Mouse (Mus musculus) thymus, adult 18-20 months (tissue): ENCODE measurements at regions not wholly inside any gene's neighbourhood (a gene's known extent, or its start where the extent isn't known, plus 50 kb on each side); places are given as distances from the start of the nearest gene placed in this dataset.

Experiments used
- DNase-seq, 2 experiments: peaks; one replicate each; pipeline ENCODE4 v3.0.0; 2022; ENCODE audit warnings: mixed read lengths in 2 of 2

- no peak for DNase-seq
Observed at GRCm38 (mm10) chr5:119534946-119535345, 135.5 kb upstream of the Tbx3 start.

- DNase-seq = no peak
Observed at GRCm38 (mm10) chr5:119542836-119543235, 127.6 kb upstream of the Tbx3 start.

GRCm38 (mm10) chr5:119543716-119544115 is 126.8 kb upstream of the Tbx3 start:
- DNase-seq = no peak

- DNase-seq = no peak
Observed at GRCm38 (mm10) chr5:119544681-119545080, 125.8 kb upstream of the Tbx3 start.

- DNase-seq = no peak
Observed at GRCm38 (mm10) chr5:119547070-119547469, 123.4 kb upstream of the Tbx3 start.

- no peak for DNase-seq
Observed at GRCm38 (mm10) chr5:119550916-119551315, 119.6 kb upstream of the Tbx3 start.

- DNase-seq = no peak
Observed at GRCm38 (mm10) chr5:119553469-119553868, 117.0 kb upstream of the Tbx3 start.

GRCm38 (mm10) chr5:119557071-119557470 is 113.4 kb upstream of the Tbx3 start:
- no peak for DNase-seq

- DNase-seq = no peak
Observed at GRCm38 (mm10) chr5:119559696-119560095, 110.8 kb upstream of the Tbx3 start.

- no peak for DNase-seq
Observed at GRCm38 (mm10) chr5:119560392-119560791, 110.1 kb upstream of the Tbx3 start.

- no peak for DNase-seq
Observed at GRCm38 (mm10) chr5:119561531-119561930, 108.9 kb upstream of the Tbx3 start.

GRCm38 (mm10) chr5:119563510-119564351 is 106.7 kb upstream of the Tbx3 start:
- no peak for DNase-seq

- DNase-seq = no peak
Observed at GRCm38 (mm10) chr5:119567639-119568038, 102.8 kb upstream of the Tbx3 start.

GRCm38 (mm10) chr5:119570054-119570453 is 100.4 kb upstream of the Tbx3 start:
- no peak for DNase-seq

- DNase-seq = no peak
Observed at GRCm38 (mm10) chr5:119571644-119572043, 98.8 kb upstream of the Tbx3 start.

- no peak for DNase-seq
Observed at GRCm38 (mm10) chr5:119575124-119575523, 95.3 kb upstream of the Tbx3 start.

- DNase-seq = no peak
Observed at GRCm38 (mm10) chr5:119579288-119579687, 91.2 kb upstream of the Tbx3 start.

GRCm38 (mm10) chr5:119579806-119580205 is 90.7 kb upstream of the Tbx3 start:
- no peak for DNase-seq

GRCm38 (mm10) chr5:119580395-119580794 is 90.1 kb upstream of the Tbx3 start:
- DNase-seq = no peak

GRCm38 (mm10) chr5:119580798-119581197 is 89.7 kb upstream of the Tbx3 start:
- DNase-seq = no peak

- DNase-seq = no peak
Observed at GRCm38 (mm10) chr5:119584389-119584788, 86.1 kb upstream of the Tbx3 start.

- DNase-seq = no peak
Observed at GRCm38 (mm10) chr5:119584914-119585313, 85.6 kb upstream of the Tbx3 start.

- no peak for DNase-seq
Observed at GRCm38 (mm10) chr5:119586391-119587058, 83.9 kb upstream of the Tbx3 start.

GRCm38 (mm10) chr5:119587239-119587811 is 83.1 kb upstream of the Tbx3 start:
- no peak for DNase-seq
